Mouse (Mus musculus) megakaryocyte-erythroid progenitor cell, adult 5-6 weeks (primary cell): ENCODE results near the gene Actr1a. TPM values are rescaled to one million over a fixed set of nuclear protein-coding genes. Genes with fewer than 3 reads are reported as not detected.

Experiments
- ATAC-seq: replicated peaks from 2 replicates; pipeline ENCODE4 v1.8.0; 2016; ENCODE audit warnings: mild to moderate bottlenecking, inconsistent platforms; ENCODE audit not compliant: severe bottlenecking, poor library complexity, low FRiP score, low TSS enrichment
- total RNA-seq, 2 experiments: library from RNA; stranded (forward) in 1 of 2; stranded (reverse) in 1 of 2; fragments of 200-1000, 215-1000 nt in 1 of 2; fragments of >200 nt in 1 of 2; fragmentation: Nextera tagmentation in 1 of 2; gene quantifications; 2 replicates each; pipeline ENCODE4 v1.2.3; 2014 to 2017

The Actr1a gene
- total RNA-seq, 2 experiments from 2014 or later: 86.5 to 90.5 TPM

GRCm38 (mm10) chr19:46404030-46404429 is 8.5 kb upstream of the Actr1a start:
- ATAC-seq: no peak

- ATAC-seq: no peak
Measured at GRCm38 (mm10) chr19:46400558-46400957, 5.0 kb upstream of the Actr1a start.

GRCm38 (mm10) chr19:46399886-46400285 is 4.3 kb upstream of the Actr1a start:
- no peak for ATAC-seq

GRCm38 (mm10) chr19:46399372-46399771 is 3.8 kb upstream of the Actr1a start:
- no peak for ATAC-seq

- ATAC-seq: no peak
Measured at GRCm38 (mm10) chr19:46398401-46398800, 2.9 kb upstream of the Actr1a start.

- no peak for ATAC-seq
Measured at GRCm38 (mm10) chr19:46397436-46398001, 2.0 kb upstream of the Actr1a start.

GRCm38 (mm10) chr19:46396686-46397435 is 1.3 kb upstream of the Actr1a start, which contains the start of gene Sufu:
Gene Sufu (plus strand): TSS chr19:46396896.
- peak; percentile 86 for ATAC-seq

GRCm38 (mm10) chr19:46396109-46396508 is 561 bp upstream of the Actr1a start:
- ATAC-seq: no peak

- ATAC-seq: no peak
Measured at GRCm38 (mm10) chr19:46394712-46395108, 838 bp downstream of the Actr1a start.

GRCm38 (mm10) chr19:46392018-46392417 is 3.5 kb downstream of the Actr1a start:
- no peak for ATAC-seq

GRCm38 (mm10) chr19:46389872-46390271 is 5.7 kb downstream of the Actr1a start:
- no peak for ATAC-seq

- no peak for ATAC-seq
Measured at GRCm38 (mm10) chr19:46382275-46382674, 13.3 kb downstream of the Actr1a start.

- no peak for ATAC-seq
Measured at GRCm38 (mm10) chr19:46375891-46376290, 19.7 kb downstream of the Actr1a start.

- ATAC-seq: no peak
Measured at GRCm38 (mm10) chr19:46375489-46375888, 20.1 kb downstream of the Actr1a start.

GRCm38 (mm10) chr19:46374477-46375088 is 21.0 kb downstream of the Actr1a start:
- no peak for ATAC-seq

- peak; percentile 83 for ATAC-seq
Measured at GRCm38 (mm10) chr19:46369204-46369603, 26.3 kb downstream of the Actr1a start.

GRCm38 (mm10) chr19:46367798-46368590 is 27.6 kb downstream of the Actr1a start:
- no peak for ATAC-seq

- 0 out of 2 replicates have a peak, but pooled peaks have one; percentile 18 for ATAC-seq
Measured at GRCm38 (mm10) chr19:46363294-46364009, 32.1 kb downstream of the Actr1a start.

GRCm38 (mm10) chr19:46362104-46362503 is 33.4 kb downstream of the Actr1a start:
- ATAC-seq: no peak
